Mouse (Mus musculus) embryo, embryonic 9.5 days (tissue): ENCODE data around the gene Phex.
A peak's percentile ranks its signal among the peaks of the same experiment; 100 is the strongest.

Source experiments
- DNase-seq: peaks from one replicate; pipeline ENCODE4 v3.0.0-alpha.2; 2017; ENCODE audit errors: extremely low spot score

Phex gene

GRCm38 (mm10) chrX:157415212-157415611 lies at the start of gene Phex:
Gene Phex, minus strand, starts transcription at chrX:157415312.
- no peak for DNase-seq

GRCm38 (mm10) chrX:157462716-157463115 lies 47.6 kb upstream of the Phex start:
- no peak for DNase-seq

- peak; percentile 14 for DNase-seq
These were observed 39.3 kb upstream of the Phex start for GRCm38 (mm10) chrX:157454430-157454829.

- no peak for DNase-seq
These were observed 33.9 kb upstream of the Phex start for GRCm38 (mm10) chrX:157449000-157449399.

DNA sequence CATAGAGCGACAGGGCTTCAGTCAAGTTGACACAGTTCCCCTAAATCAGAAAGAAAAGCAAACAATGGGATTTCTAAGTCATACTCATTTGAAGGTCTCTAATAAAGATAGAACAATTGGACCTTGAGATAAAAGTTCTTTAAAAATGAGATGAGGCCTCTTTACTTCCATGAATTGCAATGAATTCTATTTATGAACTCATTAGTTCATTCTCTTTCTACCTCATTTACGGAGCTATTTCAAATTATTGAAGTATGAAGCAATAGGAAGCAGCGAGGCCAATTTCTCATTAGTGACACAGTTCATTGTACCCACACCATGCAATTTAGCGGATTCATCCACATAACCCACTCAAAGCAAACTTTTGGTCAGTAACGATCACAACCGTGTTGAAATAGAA lies 32.3 kb upstream of the Phex start:
- no peak for DNase-seq

DNA sequence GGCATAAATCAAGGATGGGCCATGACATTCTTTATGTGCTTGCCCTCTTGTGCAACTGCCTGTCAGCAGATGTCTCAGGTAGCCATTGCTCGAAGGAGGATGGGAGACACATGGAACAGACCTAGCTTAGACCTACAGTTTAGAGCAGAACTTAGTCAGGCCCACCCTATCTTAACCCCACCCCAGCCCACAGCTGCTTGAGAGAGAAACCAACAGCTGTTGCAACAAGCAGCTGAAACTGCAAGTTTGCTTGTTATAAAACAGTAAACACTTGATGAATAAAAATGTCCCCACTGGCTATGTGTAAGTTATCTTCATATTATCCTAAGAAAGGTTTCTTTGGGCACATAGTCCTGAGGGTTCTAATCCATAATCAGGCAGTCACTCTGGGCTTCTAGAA lies 19.7 kb upstream of the Phex start:
- DNase-seq = no peak

GRCm38 (mm10) chrX:157419451-157419850 lies 4.3 kb upstream of the Phex start:
- DNase-seq = no peak

- DNase-seq = no peak
These were observed 10.2 kb downstream of the Phex start for GRCm38 (mm10) chrX:157404919-157405318.

- DNase-seq = no peak
These were observed 23.9 kb downstream of the Phex start for GRCm38 (mm10) chrX:157391241-157391640.

DNA sequence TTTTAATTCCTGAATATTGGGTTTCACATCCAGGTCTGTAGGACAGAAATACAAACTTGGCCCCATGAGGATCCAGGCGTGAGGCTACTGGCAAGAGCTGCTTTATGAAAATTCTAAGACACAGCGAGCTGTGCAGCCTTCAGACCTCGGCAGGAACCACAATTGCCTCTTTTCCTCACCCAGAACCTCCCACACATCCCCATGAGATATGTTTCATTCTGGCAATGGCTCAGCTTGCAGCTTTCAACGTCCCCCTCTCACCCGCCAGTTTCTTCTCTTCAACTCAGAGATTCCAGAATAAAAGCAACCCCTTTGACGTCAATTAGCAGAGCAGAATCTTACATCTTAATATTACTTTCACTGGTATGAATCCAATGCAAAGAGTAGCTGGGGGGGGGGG lies 25.0 kb downstream of the Phex start:
- no peak for DNase-seq

- no peak for DNase-seq
These were observed 26.7 kb downstream of the Phex start for GRCm38 (mm10) chrX:157388419-157388818.

DNA sequence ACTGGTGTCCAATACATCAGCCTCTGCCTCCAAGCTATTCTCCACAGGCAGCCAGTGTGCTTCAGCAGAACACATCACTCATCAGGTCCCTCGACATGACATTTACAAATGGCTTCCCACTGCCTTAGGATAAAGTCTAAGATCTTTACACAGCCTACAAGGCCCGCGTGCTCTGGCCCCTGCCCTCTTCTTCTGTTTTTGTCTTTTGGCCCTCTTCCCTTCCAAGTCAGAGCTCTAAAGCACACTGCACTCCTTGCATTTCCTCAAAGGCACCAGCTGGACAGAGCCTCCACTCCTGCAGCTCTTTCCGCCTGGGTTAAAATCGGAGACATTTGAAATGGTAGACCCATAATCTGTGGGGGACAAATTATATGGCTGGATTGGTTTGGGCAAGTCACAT lies 28.1 kb downstream of the Phex start:
- DNase-seq = no peak

DNA sequence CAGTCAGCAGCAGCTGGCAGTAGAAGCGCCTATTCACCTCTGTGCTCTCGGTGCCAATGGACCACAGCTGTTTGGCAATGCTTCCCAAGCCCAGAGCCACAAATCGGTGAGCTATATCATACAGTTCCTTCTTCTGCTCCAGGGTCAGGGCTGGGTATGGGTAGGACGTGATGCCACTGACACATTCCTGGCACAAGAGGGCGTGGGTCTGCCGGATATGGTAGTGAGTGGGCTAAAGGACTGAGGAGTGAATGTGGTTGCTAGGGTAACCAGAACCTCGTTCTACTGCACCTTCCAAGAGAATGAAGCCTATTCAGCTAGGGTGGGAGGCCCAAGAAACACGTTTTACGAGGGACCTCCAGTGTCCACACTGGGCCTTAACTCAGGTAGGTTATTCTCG lies 36.3 kb downstream of the Phex start:
- no peak for DNase-seq

- no peak for DNase-seq
These were observed 37.7 kb downstream of the Phex start for GRCm38 (mm10) chrX:157377456-157377855.

DNA sequence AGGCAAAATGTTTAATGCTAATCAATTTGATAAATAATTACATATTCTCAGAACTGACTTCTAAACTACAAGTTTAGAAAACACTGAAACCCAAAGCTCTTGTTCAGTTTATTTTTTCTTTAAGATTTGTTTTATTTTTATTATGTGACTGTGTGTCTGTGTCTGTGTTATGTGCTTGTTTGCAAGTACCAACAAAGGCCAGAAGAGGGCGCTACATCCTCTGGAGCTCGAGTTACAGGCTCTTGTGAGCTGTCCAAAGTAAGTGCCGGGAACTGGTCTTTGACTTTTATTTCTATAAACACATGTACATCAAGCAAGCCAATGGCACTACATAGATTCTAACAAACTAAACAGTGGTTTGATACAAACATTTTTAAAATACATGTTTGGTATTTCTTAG lies 41.2 kb downstream of the Phex start:
- no peak for DNase-seq

DNA sequence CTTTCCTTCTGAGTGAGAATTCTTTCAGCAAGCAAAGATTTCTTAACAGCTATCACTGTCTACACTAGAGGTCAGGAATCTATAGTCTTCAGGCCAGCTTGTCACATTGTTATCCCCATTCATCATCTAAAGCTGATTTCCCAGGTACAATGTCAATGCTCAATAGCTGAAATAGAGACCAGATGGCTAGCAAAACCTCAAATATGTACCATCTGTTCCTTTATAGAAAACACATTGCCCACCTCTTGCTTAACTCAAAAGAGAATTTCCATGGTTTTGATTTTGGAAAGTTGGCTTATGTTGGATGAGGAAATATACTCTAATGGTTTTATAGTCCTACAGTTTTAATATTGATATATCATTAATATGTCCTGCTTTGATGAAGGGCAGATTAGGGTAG lies 45.9 kb downstream of the Phex start:
- DNase-seq = no peak

- no peak for DNase-seq
These were observed 59.6 kb downstream of the Phex start for GRCm38 (mm10) chrX:157355521-157355920.

GRCm38 (mm10) chrX:157346201-157346600 lies 68.9 kb downstream of the Phex start:
- no peak for DNase-seq

GRCm38 (mm10) chrX:157334726-157335125 lies 80.4 kb downstream of the Phex start:
- no peak for DNase-seq

DNA sequence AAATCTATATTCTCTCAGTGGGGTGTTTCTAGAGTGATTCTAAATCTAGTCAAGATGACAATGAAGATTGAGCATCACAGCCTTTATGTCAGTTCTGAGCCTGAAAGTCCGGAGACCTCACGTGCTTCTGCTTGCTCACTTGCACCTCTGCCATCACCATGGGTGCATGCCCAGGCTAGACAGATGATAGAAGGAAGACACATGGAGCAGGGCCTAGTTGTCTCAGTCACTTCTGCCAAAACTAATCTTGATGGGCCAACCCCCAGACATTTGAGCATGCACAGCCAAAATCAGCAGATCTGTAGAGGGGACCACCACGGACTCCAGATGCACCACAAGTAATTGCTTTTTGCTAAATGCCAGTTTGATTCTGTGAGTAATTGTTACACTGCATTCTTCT lies 85.3 kb downstream of the Phex start:
- no peak for DNase-seq

- DNase-seq = no peak
These were observed 86.7 kb downstream of the Phex start for GRCm38 (mm10) chrX:157328396-157328795.

DNA sequence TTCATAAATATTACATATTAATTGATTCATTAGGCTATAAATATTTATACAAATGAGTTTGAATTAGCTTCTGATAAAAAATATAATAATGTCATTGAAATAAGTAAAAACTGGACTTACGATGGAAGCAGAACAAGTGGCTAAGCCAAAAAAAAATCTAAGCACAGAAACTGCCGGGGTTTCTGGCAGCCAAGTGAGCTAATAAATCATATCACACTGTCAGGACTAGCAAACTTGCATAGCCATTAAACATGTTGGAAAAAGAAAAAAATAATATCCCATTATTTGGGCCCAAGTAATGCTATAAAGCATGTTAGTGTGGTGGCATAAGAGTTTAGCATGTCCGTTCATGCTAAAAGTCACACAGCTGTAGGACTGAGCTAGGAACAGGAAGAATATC lies 87.4 kb downstream of the Phex start:
- no peak for DNase-seq

DNA sequence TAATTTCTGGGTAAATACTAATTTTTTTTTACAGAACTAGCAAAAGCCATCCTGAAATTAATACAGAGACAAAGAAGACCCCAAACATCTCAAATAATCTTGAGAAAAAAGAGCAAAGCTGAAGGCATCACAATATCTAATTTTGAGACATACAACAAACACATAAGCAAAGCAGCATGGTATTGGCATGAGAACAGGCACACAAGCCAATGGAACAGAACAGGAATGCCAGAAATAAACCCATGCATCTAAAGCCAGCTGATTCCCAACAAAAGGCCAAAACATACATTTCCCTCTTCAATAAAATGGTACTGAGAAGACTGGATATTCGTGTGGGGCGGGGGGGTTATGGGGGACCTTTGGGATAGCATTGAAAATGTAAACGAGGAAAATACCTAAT lies 90.7 kb downstream of the Phex start:
- no peak for DNase-seq

DNA sequence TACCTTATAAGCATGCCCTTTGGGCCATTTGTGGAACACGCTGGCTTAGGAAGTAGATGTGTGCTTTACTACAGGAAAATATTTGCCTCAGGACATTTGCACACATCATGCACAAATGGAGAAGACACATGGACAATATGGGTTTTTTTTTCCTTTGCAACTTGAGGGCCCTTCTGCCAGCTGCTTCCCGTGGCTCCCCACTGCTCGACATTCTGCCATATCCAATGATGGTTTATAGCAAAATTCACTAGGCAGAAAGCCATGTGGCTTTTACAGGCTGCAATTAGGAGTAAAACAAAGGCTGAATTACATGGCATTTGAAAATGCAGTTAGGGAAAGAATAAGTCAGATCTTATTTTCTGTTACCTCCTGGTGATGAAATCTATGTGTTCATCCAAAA lies 104.8 kb downstream of the Phex start:
- no peak for DNase-seq

DNA sequence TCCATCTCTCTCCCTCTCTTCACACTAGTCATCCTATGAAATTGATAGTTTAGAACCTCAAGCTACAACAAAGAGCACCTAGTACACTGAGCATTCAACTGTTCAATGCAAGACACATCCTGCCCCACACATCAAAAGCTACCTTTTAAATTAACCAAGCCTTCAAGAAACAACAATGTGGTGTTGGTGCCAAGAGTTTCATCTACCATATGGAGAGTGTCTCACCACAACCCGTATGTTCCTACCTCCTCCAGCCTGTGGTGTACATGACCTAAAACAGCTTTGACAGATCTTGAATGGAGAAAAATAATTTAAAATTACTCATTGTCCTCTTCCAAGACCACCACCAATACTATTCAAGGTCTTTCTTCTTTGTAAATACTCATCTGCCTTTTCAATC lies 106.9 kb downstream of the Phex start:
- no peak for DNase-seq
